8 mouse cellular contexts compared by ENCODE assay signal in the genomic region with DNA sequence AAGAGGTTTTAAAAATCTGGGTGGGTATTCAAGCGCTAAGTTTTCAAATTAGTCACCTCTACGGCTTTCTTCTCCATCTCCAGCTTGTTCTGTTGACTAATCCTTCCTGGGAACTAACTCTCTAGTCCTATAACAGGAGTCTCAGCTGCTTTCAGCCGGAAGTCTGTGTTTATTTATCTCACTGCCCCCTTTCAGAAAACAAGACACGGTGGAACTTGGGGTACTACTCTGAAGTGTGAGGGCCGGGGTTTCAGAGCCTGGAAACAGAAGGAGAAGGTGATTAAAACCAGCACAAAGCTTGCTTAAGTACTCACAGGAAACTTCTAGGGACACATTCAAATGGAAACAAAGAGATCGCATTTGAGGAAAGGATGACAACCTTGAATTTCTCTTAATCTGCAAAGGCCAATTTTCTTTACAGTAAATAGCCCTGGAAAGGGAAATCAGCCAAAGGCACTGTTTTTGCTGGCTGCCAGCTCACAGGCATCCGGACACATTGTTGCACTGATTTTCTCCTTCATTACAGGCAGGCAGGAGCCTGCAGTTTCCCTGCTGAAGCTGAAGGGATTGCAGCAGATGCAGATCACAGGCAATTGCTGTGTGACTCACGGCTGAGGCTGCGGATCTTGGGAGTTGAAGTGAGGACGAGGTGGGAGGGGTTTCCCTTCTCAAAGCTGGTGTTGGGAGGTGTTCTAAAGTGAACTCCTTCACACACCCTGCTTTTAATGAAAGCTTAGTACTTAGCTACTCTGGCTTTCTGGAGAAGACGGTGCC. TPM values are rescaled to one million over a fixed set of nuclear protein-coding genes. Genes with fewer than 3 reads are reported as not detected.
A peak's percentile ranks its signal among the peaks of the same experiment; 100 is the strongest.
DNase-seq lines count a peak whose midpoint lies in the region; ATAC-seq lines count a peak whose summit lies in the region.

No protein-coding gene starts in this region.

- H3K9me3 ChIP-seq in forebrain, embryonic 11.5 days (ENCODE audit: control insufficient read depth, low read length): no peaks in the 10 kb centered on the region
- no peaks in the 10 kb centered on the region for H3K9me3 ChIP-seq in heart, embryonic 11.5 days (replicated peaks; ENCODE audit: control insufficient read depth, low read length)
- H3K9me3 ChIP-seq in kidney, embryonic 16.5 days (ENCODE audit: low read length): no peaks in the 10 kb centered on the region
- no peaks in the 10 kb centered on the region for H3K9me3 ChIP-seq in limb, embryonic 12.5 days
- H3K9me3 ChIP-seq in neural tube, embryonic 13.5 days: no peaks in the 10 kb centered on the region

- DNase-seq in adrenal gland, postnatal 14 days: peak; percentile 81
- peak; percentile 63 for DNase-seq in forebrain, embryonic 11.5 days (ENCODE audit: low spot score)
- peak; percentile 58 to 76 for DNase-seq in urinary bladder, postnatal 36 days (ENCODE audit: low spot score in 2 of 2)
- DNase-seq in B cell, adult 2 months: no peak

- ATAC-seq in forebrain, embryonic 11.5 days (replicated peaks; ENCODE audit: low FRiP score): peak; percentile 64; the same call in 1 of the 2 replicates
- no peak; the same call in 1 of the 2 replicates for ATAC-seq in heart, embryonic 11.5 days (replicated peaks; ENCODE audit: insufficient number of reproducible peaks, low FRiP score, low TSS enrichment)
- peak; percentile 80 for ATAC-seq in kidney, embryonic 16.5 days (ENCODE audit: low FRiP score, low TSS enrichment)
- ATAC-seq in limb, embryonic 12.5 days (ENCODE audit: insufficient number of reproducible peaks, insufficient read depth, low FRiP score, low TSS enrichment, low read depth): no peak
- peak; percentile 36; the same call in 1 of the 2 replicates for ATAC-seq in neural tube, embryonic 13.5 days (ENCODE audit: low read depth)

- no peaks in the 10 kb centered on the region for H3K27me3 ChIP-seq in forebrain, embryonic 11.5 days (ENCODE audit: control insufficient read depth, insufficient read depth, low read length)
- no peaks in the 10 kb centered on the region for H3K27me3 ChIP-seq in heart, embryonic 11.5 days (ENCODE audit: control insufficient read depth, insufficient read depth, low read length)
- H3K27me3 ChIP-seq in kidney, embryonic 16.5 days (ENCODE audit: insufficient read depth, low read length): no peaks in the 10 kb centered on the region
- H3K27me3 ChIP-seq in limb, embryonic 12.5 days: no peaks in the 10 kb centered on the region
- no peaks in the 10 kb centered on the region for H3K27me3 ChIP-seq in neural tube, embryonic 13.5 days

- H3K4me2 ChIP-seq in forebrain, embryonic 11.5 days (ENCODE audit: low read depth, low read length, severe bottlenecking): peak overlapping the region; percentile 8; the same call in 1 of the 2 replicates
- H3K4me2 ChIP-seq in heart, embryonic 11.5 days: peak overlapping the region; percentile 33
- H3K4me2 ChIP-seq in kidney, embryonic 16.5 days (replicated peaks; ENCODE audit: low read depth, low read length): peak overlapping the region; percentile 21; the same call in 1 of the 2 replicates
- H3K4me2 ChIP-seq in limb, embryonic 12.5 days: peak overlapping the region; percentile 18; the same call in 1 of the 2 replicates
- peak overlapping the region; percentile 1; the same call in 1 of the 2 replicates for H3K4me2 ChIP-seq in neural tube, embryonic 13.5 days

- H3K36me3 ChIP-seq in forebrain, embryonic 11.5 days (ENCODE audit: control insufficient read depth, insufficient read depth, low read length): no peaks in the 10 kb centered on the region
- H3K36me3 ChIP-seq in heart, embryonic 11.5 days (ENCODE audit: control insufficient read depth, insufficient read depth, low read length): no peaks in the 10 kb centered on the region
- no peaks in the 10 kb centered on the region for H3K36me3 ChIP-seq in kidney, embryonic 16.5 days (ENCODE audit: insufficient read depth, low read length)
- no peaks in the 10 kb centered on the region for H3K36me3 ChIP-seq in limb, embryonic 12.5 days
- H3K36me3 ChIP-seq in neural tube, embryonic 13.5 days: no peaks in the 10 kb centered on the region

- H3K4me1 ChIP-seq in forebrain, embryonic 11.5 days (replicated peaks; ENCODE audit: control insufficient read depth, insufficient read depth, low read length): no peaks in the 10 kb centered on the region
- H3K4me1 ChIP-seq in heart, embryonic 11.5 days (ENCODE audit: control insufficient read depth, insufficient read depth, low read length): 0 out of 2 replicates have a peak, but pooled peaks cover 4% of the 10 kb centered on the region
- peaks cover 11% of the 10 kb centered on the region; the same call in 1 of the 2 replicates for H3K4me1 ChIP-seq in kidney, embryonic 16.5 days (ENCODE audit: insufficient read depth, low read length)
- peaks cover 9% of the 10 kb centered on the region for H3K4me1 ChIP-seq in limb, embryonic 12.5 days (replicated peaks)
- peaks cover 3% of the 10 kb centered on the region; the same call in 1 of the 2 replicates for H3K4me1 ChIP-seq in neural tube, embryonic 13.5 days (replicated peaks)

- H3K9ac ChIP-seq in forebrain, embryonic 11.5 days (ENCODE audit: low read length): peak overlapping the region; percentile 35
- H3K9ac ChIP-seq in heart, embryonic 11.5 days (ENCODE audit: low read depth, low read length): no peak overlapping the region
- H3K9ac ChIP-seq in kidney, embryonic 16.5 days (replicated peaks; ENCODE audit: low read length): peak overlapping the region; percentile 45; the same call in 1 of the 2 replicates
- H3K9ac ChIP-seq in limb, embryonic 12.5 days (replicated peaks): 0 out of 2 replicates have a peak overlapping the region, but pooled peaks have one; percentile 18
- H3K9ac ChIP-seq in neural tube, embryonic 13.5 days: no peak overlapping the region

- 11% methylated on average over 11 of the region's 11 CpGs for WGBS in forebrain, embryonic 11.5 days
- WGBS in heart, embryonic 11.5 days (ENCODE audit: insufficient replicate concordance): 18% methylated on average over 11 of the region's 11 CpGs
- WGBS in kidney, embryonic 16.5 days: 14% methylated on average over 11 of the region's 11 CpGs
- 17% methylated on average over 11 of the region's 11 CpGs for WGBS in limb, embryonic 12.5 days
- 30% methylated on average over 11 of the region's 11 CpGs for WGBS in neural tube, embryonic 13.5 days

- no peak overlapping the region for H3K4me3 ChIP-seq in forebrain, embryonic 11.5 days (ENCODE audit: low read depth, low read length)
- H3K4me3 ChIP-seq in heart, embryonic 11.5 days (ENCODE audit: low read depth, low read length): no peak overlapping the region
- peak overlapping the region; percentile 12; the same call in 1 of the 2 replicates for H3K4me3 ChIP-seq in kidney, embryonic 16.5 days (ENCODE audit: low read length)
- no peak overlapping the region for H3K4me3 ChIP-seq in limb, embryonic 12.5 days (replicated peaks)
- no peak overlapping the region for H3K4me3 ChIP-seq in neural tube, embryonic 13.5 days

- H3K27ac ChIP-seq in forebrain, embryonic 11.5 days (ENCODE audit: low read depth, low read length): peak overlapping the region; percentile 53; the same call in 1 of the 2 replicates
- H3K27ac ChIP-seq in heart, embryonic 11.5 days (ENCODE audit: low read depth, low read length): peak overlapping the region; percentile 32
- H3K27ac ChIP-seq in kidney, embryonic 16.5 days (ENCODE audit: low read length): no peak overlapping the region; the same call in 1 of the 2 replicates
- peak overlapping the region; percentile 73 for H3K27ac ChIP-seq in limb, embryonic 12.5 days
- H3K27ac ChIP-seq in neural tube, embryonic 13.5 days (replicated peaks): no peak overlapping the region

RNA-seq across cellular contexts. Expression of a gene that starts 55.7 kb away (rescaled TPM):
- total RNA-seq in adrenal gland, postnatal 14 days (2021): 44.7 and 48.2 TPM in 2 replicates
- 16.7 and 19.3 TPM in 2 replicates for polyA plus RNA-seq in forebrain, embryonic 11.5 days (2014; fragmentation: Nextera tagmentation; extraction: Ambion mirVana)
- polyA plus RNA-seq in heart, embryonic 11.5 days (2014; fragmentation: Nextera tagmentation; extraction: Ambion mirVana): 14.1 and 19.4 TPM in 2 replicates
- polyA plus RNA-seq in kidney, embryonic 16.5 days (2015; fragmentation: Nextera tagmentation; extraction: Ambion mirVana): 17.0 and 19.6 TPM in 2 replicates
- polyA plus RNA-seq in limb, embryonic 12.5 days (2016; fragmentation: Nextera tagmentation; extraction: Ambion mirVana): 16.0 and 17.2 TPM in 2 replicates
- 18.2 and 19.8 TPM in 2 replicates for polyA plus RNA-seq in neural tube, embryonic 13.5 days (2015; fragmentation: Nextera tagmentation; extraction: Ambion mirVana)

Comparison
In these comparisons a context has a peak if more than half of its experiments do, and no peak if none do; other contexts are left out.
1. DNase-seq: peak in adrenal gland, postnatal 14 days (single experiment), forebrain, embryonic 11.5 days (single experiment) and urinary bladder, postnatal 36 days (2 of 2); none in B cell, adult 2 months (0 of 2).
2. ATAC-seq: peak in forebrain, embryonic 11.5 days (single experiment), kidney, embryonic 16.5 days (single experiment) and neural tube, embryonic 13.5 days (single experiment); none in heart, embryonic 11.5 days (single experiment) and limb, embryonic 12.5 days (single experiment).
3. H3K27ac ChIP-seq: peak in forebrain, embryonic 11.5 days (single experiment), heart, embryonic 11.5 days (single experiment) and limb, embryonic 12.5 days (single experiment); none in kidney, embryonic 16.5 days (single experiment) and neural tube, embryonic 13.5 days (single experiment).
4. H3K9ac ChIP-seq: peak in forebrain, embryonic 11.5 days (single experiment), kidney, embryonic 16.5 days (single experiment) and limb, embryonic 12.5 days (single experiment); none in heart, embryonic 11.5 days (single experiment) and neural tube, embryonic 13.5 days (single experiment).
5. Peak in every context shown above with its lines, with median percentiles within 50 percentile points of each other: H3K4me2 ChIP-seq.